Mouse (Mus musculus) forebrain, embryonic 14.5 days (tissue): ENCODE measurements around the gene Zfp575. TPM values are rescaled to one million over a fixed set of nuclear protein-coding genes. Genes with fewer than 3 reads are reported as not detected.

Experiments used
- ATAC-seq: fragments of 200-750 bp; cut with Nextera tagmentation; 2 replicates; pipeline ENCODE4 v1.8.0; 2017; ENCODE audit warnings: mild to moderate bottlenecking, moderate library complexity
- DNase-seq: peaks from one replicate; pipeline ENCODE4 v3.0.0-alpha.2; 2015; ENCODE audit warnings: low spot score
- H3K27ac ChIP-seq: fragments of 300-500 bp; sonication (generic); 2 replicates; pipeline ENCODE4 v1.5.1; 2014; ENCODE audit warnings: low read depth, mild to moderate bottlenecking, control low read depth, low read length, moderate library complexity
- H3K27me3 ChIP-seq: fragments of 300-500 bp; sonication (generic); replicated peaks from 2 replicates; pipeline ENCODE4 v1.6.1; 2014; ENCODE audit warnings: low read length, control low read depth, mixed read lengths; ENCODE audit not compliant: control insufficient read depth, insufficient read depth
- H3K36me3 ChIP-seq: fragments of 300-500 bp; sonication (generic); 2 replicates; pipeline ENCODE4 v1.6.1; 2014; ENCODE audit warnings: low read length, control low read depth; ENCODE audit not compliant: control insufficient read depth, insufficient read depth
- H3K4me1 ChIP-seq: fragments of 300-500 bp; sonication (generic); 2 replicates; pipeline ENCODE4 v1.6.1; 2014; ENCODE audit warnings: antibody characterized with exemption, low read length, control low read depth; ENCODE audit not compliant: control insufficient read depth, insufficient read depth
- H3K4me2 ChIP-seq: fragments of 300-500 bp; sonication (generic); 2 replicates; pipeline ENCODE4 v1.6.1; 2014; ENCODE audit warnings: mild to moderate bottlenecking, control low read depth, low read length
- H3K4me3 ChIP-seq: fragments of 300-500 bp; sonication (generic); 2 replicates; pipeline ENCODE4 v1.5.1; 2014; ENCODE audit warnings: low read depth, low read length, control low read depth
- H3K9ac ChIP-seq: fragments of 300-500 bp; sonication (generic); 2 replicates; pipeline ENCODE4 v1.6.1; 2014; ENCODE audit warnings: mild to moderate bottlenecking, low read length, control low read depth, moderate library complexity
- H3K9me3 ChIP-seq: fragments of 300-500 bp; sonication (generic); replicated peaks from 2 replicates; pipeline ENCODE4 v1.6.1; 2016; ENCODE audit warnings: low read length, control low read depth, mixed read lengths; ENCODE audit not compliant: control insufficient read depth
- WGBS: fragments of 180-500 bp; shearing (Covaris S2); extraction: QIAGEN DNeasy Blood & Tissue Kit; methylation state at CpG from one replicate; pipeline ENCODE4 v1.1.7; 2014; 5-methylcytosine and 5-hydroxymethylcytosine counted together
- polyA plus RNA-seq: library from polyadenylated mRNA; unstranded; fragments of >200 nt; fragmentation: Nextera tagmentation; extraction: Ambion mirVana; gene quantifications from 2 replicates; pipeline ENCODE4 v1.2.1, GENCODE M21; 2014

The Zfp575 gene
- polyA plus RNA-seq, result 3.3 and 6.6 TPM in 2 replicates

GRCm38 (mm10) chr7:24587330-24588105 lies at the start of gene Zfp575, which contains the start of gene Ethe1:
Gene Zfp575, minus strand, starts transcription at chr7:24587641.
Gene Ethe1, plus strand, starts transcription at chr7:24587543.
- Histone ChIP-seq H3K36me3 (no peaks in the 10 kb centered on the region), H3K27me3 (peaks cover 13% of the 10 kb centered on the region), H3K9me3 (no peaks in the 10 kb centered on the region), H3K9ac (peak within 1 kb of the TSS; percentile 84), H3K4me1 (0 out of 2 replicates have a peak, but pooled peaks cover 5% of the 10 kb centered on the region), H3K27ac (peak within 1 kb of the TSS; percentile 29; the same call in 1 of the 2 replicates), H3K4me3 (peak within 1 kb of the TSS; percentile 47), H3K4me2 (peak within 1 kb of the TSS; percentile 75)
- ATAC-seq (peak; percentile 86), DNase-seq (peak; percentile 90)
- WGBS, result 6% methylated on average over 30 of the region's 30 CpGs

GRCm38 (mm10) chr7:24637046-24637445 lies 49.6 kb upstream of the Zfp575 start:
- H3K9me3 ChIP-seq, result no peaks in the 10 kb centered on the region

GRCm38 (mm10) chr7:24636264-24636663 lies 48.8 kb upstream of the Zfp575 start, which contains the start of gene Lypd3:
Gene Lypd3, plus strand, starts transcription at chr7:24636550.
- Histone ChIP-seq H3K27me3 (peaks cover 43% of the 10 kb centered on the region), H3K4me2 (peak within 1 kb of the TSS; percentile 70)

More at GRCm38 (mm10) chr7:24637046-24637445, 49.6 kb upstream of the Zfp575 start:
- Histone ChIP-seq H3K27me3 (peaks cover 43% of the 10 kb centered on the region), H3K4me1 (peaks cover 8% of the 10 kb centered on the region), H3K36me3 (no peaks in the 10 kb centered on the region), H3K4me3 (peak overlapping the region; percentile 16), H3K4me2 (peak overlapping the region; percentile 70), H3K9ac (peak overlapping the region; percentile 21; the same call in 1 of the 2 replicates), H3K27ac (no peak overlapping the region)
- peak; percentile 4 for DNase-seq
- no peak; the same call in 1 of the 2 replicates for ATAC-seq
- WGBS, result under 1% methylated on average over 18 of the region's 18 CpGs

GRCm38 (mm10) chr7:24630116-24630880 lies 42.9 kb upstream of the Zfp575 start:
- Histone ChIP-seq H3K27me3 (no peaks in the 10 kb centered on the region), H3K27ac (no peak overlapping the region), H3K36me3 (no peaks in the 10 kb centered on the region), H3K9ac (no peak overlapping the region), H3K4me2 (no peak overlapping the region), H3K4me3 (no peak overlapping the region), H3K4me1 (peaks cover 4% of the 10 kb centered on the region; the same call in 1 of the 2 replicates), H3K9me3 (no peaks in the 10 kb centered on the region)
- DNase-seq, result no peak
- WGBS, result 69% methylated on average over 10 of the region's 10 CpGs
- no peak for ATAC-seq

More at GRCm38 (mm10) chr7:24636264-24636663, 48.8 kb upstream of the Zfp575 start, which contains the start of gene Lypd3:
- Histone ChIP-seq H3K9me3 (no peaks in the 10 kb centered on the region), H3K9ac (peak within 1 kb of the TSS; percentile 21; the same call in 1 of the 2 replicates), H3K27ac (no peak within 1 kb of the TSS), H3K4me3 (peak within 1 kb of the TSS; percentile 16), H3K36me3 (no peaks in the 10 kb centered on the region), H3K4me1 (peaks cover 8% of the 10 kb centered on the region)
- ATAC-seq (no peak), DNase-seq (no peak)
- WGBS, result 13% methylated on average over 15 of the region's 15 CpGs

- Histone ChIP-seq H3K27ac (no peak overlapping the region), H3K27me3 (no peaks in the 10 kb centered on the region), H3K4me3 (no peak overlapping the region), H3K4me2 (no peak overlapping the region), H3K4me1 (peaks cover 4% of the 10 kb centered on the region; the same call in 1 of the 2 replicates), H3K9ac (no peak overlapping the region), H3K36me3 (no peaks in the 10 kb centered on the region), H3K9me3 (no peaks in the 10 kb centered on the region)
- DNase-seq, result no peak
- ATAC-seq, result no peak
- WGBS, result 71% methylated on average over 4 of the region's 4 CpGs
Observed at GRCm38 (mm10) chr7:24629672-24630071, 42.2 kb upstream of the Zfp575 start.

- Histone ChIP-seq H3K4me2 (peak overlapping the region; percentile 47), H3K4me3 (peak overlapping the region; percentile 23), H3K36me3 (no peaks in the 10 kb centered on the region), H3K27ac (no peak overlapping the region), H3K9me3 (no peaks in the 10 kb centered on the region), H3K4me1 (peaks cover 4% of the 10 kb centered on the region; the same call in 1 of the 2 replicates), H3K9ac (peak overlapping the region; percentile 56), H3K27me3 (no peaks in the 10 kb centered on the region)
- 13% methylated on average over 25 of the region's 33 CpGs for WGBS
- DNase-seq (peak; percentile 78), ATAC-seq (peak; percentile 93)
Observed at GRCm38 (mm10) chr7:24628685-24629610, 41.5 kb upstream of the Zfp575 start.

GRCm38 (mm10) chr7:24622967-24623366 lies 35.5 kb upstream of the Zfp575 start:
- no peaks in the 10 kb centered on the region for H3K27me3 ChIP-seq
- H3K27ac ChIP-seq, result no peak overlapping the region
- ATAC-seq (no peak), DNase-seq (no peak)
- H3K4me1 ChIP-seq, result no peaks in the 10 kb centered on the region
- 0 out of 2 replicates have a peak, but pooled peaks cover 2% of the 10 kb centered on the region for H3K9me3 ChIP-seq
- no peak overlapping the region for H3K4me3 ChIP-seq
- no peak overlapping the region for H3K4me2 ChIP-seq
- H3K9ac ChIP-seq, result no peak overlapping the region
- no peaks in the 10 kb centered on the region for H3K36me3 ChIP-seq
- WGBS, result 81% methylated on average over 6 of the region's 6 CpGs

- DNase-seq (no peak), ATAC-seq (no peak)
- no peak overlapping the region for H3K27ac ChIP-seq
- H3K9ac ChIP-seq, result no peak overlapping the region
- H3K9me3 ChIP-seq, result 0 out of 2 replicates have a peak, but pooled peaks cover 2% of the 10 kb centered on the region
- H3K27me3 ChIP-seq, result no peaks in the 10 kb centered on the region
- 82% methylated on average over 3 of the region's 3 CpGs for WGBS
- H3K4me2 ChIP-seq, result no peak overlapping the region
- H3K36me3 ChIP-seq, result no peaks in the 10 kb centered on the region
- no peaks in the 10 kb centered on the region for H3K4me1 ChIP-seq
- H3K4me3 ChIP-seq, result no peak overlapping the region
Observed at GRCm38 (mm10) chr7:24621193-24621592, 33.8 kb upstream of the Zfp575 start.
